10 mouse cellular contexts compared by ENCODE assay signal in genomic region chr12:4588603-4589002, GRCm38 (mm10). TPM values are rescaled to one million over a fixed set of nuclear protein-coding genes. Genes with fewer than 3 reads are reported as not detected.
DNase-seq lines count a peak whose midpoint lies in the region; ATAC-seq and TF ChIP-seq lines count a peak whose summit lies in the region.
"Had no signal": no experiment of that assay in that cellular context is flagged by ENCODE, and none has a peak within 500 bp of the region (broad histone marks: within the 10 kb centered on the region; RNA-seq: fewer than 3 reads in every experiment).

No protein-coding gene starts in this region.

- 71% methylated on average over 3 of the region's 3 CpGs for WGBS in forebrain, embryonic 14.5 days
- 87% methylated on average over 3 of the region's 3 CpGs for WGBS in forebrain, embryonic 12.5 days
- 81% methylated on average over 3 of the region's 3 CpGs for WGBS in lung, embryonic 14.5 days

- H3K9me3 ChIP-seq in forebrain, embryonic 14.5 days (replicated peaks; ENCODE audit: control insufficient read depth, low read length) = no peaks in the 10 kb centered on the region
- no peaks in the 10 kb centered on the region for H3K9me3 ChIP-seq in forebrain, embryonic 12.5 days
- H3K9me3 ChIP-seq in lung, embryonic 14.5 days (ENCODE audit: low read depth, low read length) = no peaks in the 10 kb centered on the region

- H3K9ac ChIP-seq in forebrain, embryonic 14.5 days (ENCODE audit: low read length) = no peak overlapping the region
- no peak overlapping the region for H3K9ac ChIP-seq in forebrain, embryonic 12.5 days
- no peak overlapping the region for H3K9ac ChIP-seq in lung, embryonic 14.5 days

- ATAC-seq in forebrain, embryonic 14.5 days = no peak
- no peak for ATAC-seq in forebrain, embryonic 12.5 days (ENCODE audit: low FRiP score)
- no peak for ATAC-seq in lung, embryonic 14.5 days (ENCODE audit: insufficient read depth)
- no peak for ATAC-seq in megakaryocyte progenitor cell, adult 5-6 weeks (replicated peaks; ENCODE audit: poor library complexity)

- no peak for TF ChIP-seq CTCF in gastrocnemius, adult 2 months (IDR thresholded peaks at IDR 0.05)
- no peak for TF ChIP-seq CTCF in lung, embryonic 14.5 days (IDR thresholded peaks at IDR 0.05; ENCODE audit: low read depth)

- no peaks in the 10 kb centered on the region for H3K36me3 ChIP-seq in forebrain, embryonic 14.5 days (ENCODE audit: control insufficient read depth, insufficient read depth, low read length)
- no peaks in the 10 kb centered on the region for H3K36me3 ChIP-seq in forebrain, embryonic 12.5 days (replicated peaks)
- H3K36me3 ChIP-seq in lung, embryonic 14.5 days (ENCODE audit: insufficient read depth) = no peaks in the 10 kb centered on the region

- DNase-seq in forebrain, embryonic 14.5 days (ENCODE audit: low spot score) = peak; percentile 24
- peak; percentile 24 for DNase-seq in MN1 (ENCODE audit: low spot score)
- peak; percentile 79 for DNase-seq in gastrocnemius, adult 2 months
- DNase-seq in lung, embryonic 14.5 days = peak; percentile 39
- no peak for DNase-seq in frontal cortex, adult 2 months (ENCODE audit: extremely low spot score in 1 of 2, low spot score in 1 of 2)
- no peak for DNase-seq in layer of hippocampus, postnatal 14 days (ENCODE audit: low spot score in 2 of 2)

- no peak overlapping the region for H3K4me2 ChIP-seq in forebrain, embryonic 14.5 days (ENCODE audit: low read length)
- H3K4me2 ChIP-seq in forebrain, embryonic 12.5 days = no peak overlapping the region
- no peak overlapping the region for H3K4me2 ChIP-seq in lung, embryonic 14.5 days

- H3K4me1 ChIP-seq in forebrain, embryonic 14.5 days (ENCODE audit: control insufficient read depth, insufficient read depth, low read length) = no peaks in the 10 kb centered on the region; the same call in 1 of the 2 replicates
- peaks cover 1% of the 10 kb centered on the region for H3K4me1 ChIP-seq in forebrain, embryonic 12.5 days
- no peaks in the 10 kb centered on the region for H3K4me1 ChIP-seq in lung, embryonic 14.5 days (ENCODE audit: insufficient read depth)

- no peaks in the 10 kb centered on the region for H3K27me3 ChIP-seq in forebrain, embryonic 14.5 days (replicated peaks; ENCODE audit: control insufficient read depth, insufficient read depth, low read length)
- peaks cover 11% of the 10 kb centered on the region; the same call in 1 of the 2 replicates for H3K27me3 ChIP-seq in forebrain, embryonic 12.5 days
- H3K27me3 ChIP-seq in lung, embryonic 14.5 days (ENCODE audit: insufficient read depth, low read length) = no peaks in the 10 kb centered on the region
- H3K27me3 ChIP-seq: CH12.LX had no signal

- intact Hi-C loops in gastrocnemius, adult 2 months (cut with DNase I) = no loop called here

- H3K27ac ChIP-seq in forebrain, embryonic 14.5 days (ENCODE audit: low read depth, low read length) = no peak overlapping the region
- no peak overlapping the region for H3K27ac ChIP-seq in forebrain, embryonic 12.5 days
- peak overlapping the region; percentile 50 for H3K27ac ChIP-seq in gastrocnemius, adult 2 months
- H3K27ac ChIP-seq in lung, embryonic 14.5 days (ENCODE audit: low read depth) = no peak overlapping the region

- H3K4me3 ChIP-seq in forebrain, embryonic 14.5 days (ENCODE audit: low read depth, low read length) = no peak overlapping the region
- H3K4me3 ChIP-seq in forebrain, embryonic 12.5 days (replicated peaks) = no peak overlapping the region
- no peak overlapping the region for H3K4me3 ChIP-seq in gastrocnemius, adult 2 months
- H3K4me3 ChIP-seq in lung, embryonic 14.5 days (ENCODE audit: low read depth, low read length) = no peak overlapping the region

RNA-seq across cellular contexts. Expression of gene Itsn2, which starts 3.8 kb away (rescaled TPM):
- 13.0 and 14.5 TPM in 2 replicates for polyA plus RNA-seq in forebrain, embryonic 14.5 days (2014; fragmentation: Nextera tagmentation; extraction: Ambion mirVana)
- polyA plus RNA-seq in forebrain, embryonic 12.5 days (2016; fragmentation: Nextera tagmentation; extraction: Ambion mirVana) = 17.9 and 20.1 TPM in 2 replicates
- total RNA-seq in gastrocnemius, adult 2 months (2021) = 10 to 100 TPM; 22.8 to 27.0 TPM
- 42.7 and 45.9 TPM in 2 replicates for polyA plus RNA-seq in lung, embryonic 14.5 days (2014; fragmentation: Nextera tagmentation; extraction: Ambion mirVana)
- polyA plus RNA-seq in frontal cortex, adult 2 months (2012; rRNA removed) = 40.2 and 47.4 TPM in 2 replicates
- 10 to 100 TPM; 77.7 to 78.0 TPM for total RNA-seq in layer of hippocampus, postnatal 14 days (2021)
- 78.3 and 94.5 TPM in 2 replicates for total RNA-seq in megakaryocyte progenitor cell, adult 5-6 weeks (2015)
- total RNA-seq in megakaryocyte progenitor cell, adult 5-6 weeks (2017) = 123 and 143 TPM in 2 replicates

RNA-seq across cellular contexts. Expression of gene Gm3625, which starts 4.1 kb away (rescaled TPM):
- polyA plus RNA-seq in forebrain, embryonic 14.5 days (2014; fragmentation: Nextera tagmentation; extraction: Ambion mirVana) = not detected in 2 replicates
- polyA plus RNA-seq in forebrain, embryonic 12.5 days (2016; fragmentation: Nextera tagmentation; extraction: Ambion mirVana) = not detected in 2 replicates
- total RNA-seq in gastrocnemius, adult 2 months (2021) = not detected
- polyA plus RNA-seq in lung, embryonic 14.5 days (2014; fragmentation: Nextera tagmentation; extraction: Ambion mirVana) = not detected in 2 replicates
- polyA plus RNA-seq in frontal cortex, adult 2 months (2012; rRNA removed) = not detected in 2 replicates
- total RNA-seq in layer of hippocampus, postnatal 14 days (2021) = not detected
- total RNA-seq in megakaryocyte progenitor cell, adult 5-6 weeks (2015) = not detected in 2 replicates
- total RNA-seq in megakaryocyte progenitor cell, adult 5-6 weeks (2017) = not detected in 2 replicates
- total RNA-seq: CH12.LX had no signal
- polyA plus RNA-seq: limb, embryonic 11.5 days had no signal

Comparison
In these comparisons a context has a peak if more than half of its experiments do, and no peak if none do; other contexts are left out.
1. DNase-seq: peak in forebrain, embryonic 14.5 days (single experiment), MN1 (single experiment), gastrocnemius, adult 2 months (single experiment) and lung, embryonic 14.5 days (single experiment); none in frontal cortex, adult 2 months (0 of 2) and layer of hippocampus, postnatal 14 days (0 of 2).